Mouse (Mus musculus): ENCODE measurements around the gene Cuedc1.

- TF ChIP-seq POLR2A (IDR thresholded peaks at IDR 0.05; ENCODE audit: low read depth, low read length) (no peak), CTCF (IDR thresholded peaks at IDR 0.05; ENCODE audit: extremely low read depth, insufficient read depth, insufficient read length, insufficient replicate concordance) (no peak)
Observed at GRCm38 (mm10) chr11:88218586-88218985, 120.7 kb downstream of the Cuedc1 start.

Measured in spleen, adult 2 months (tissue).